Mouse (Mus musculus) brain, embryonic 18.5 days (tissue): ENCODE measurements around the gene Pate2.

Source experiments
- DNase-seq: peaks from one replicate; pipeline ENCODE4 v3.0.0-alpha.2; 2012; ENCODE audit warnings: low read depth, low spot score

Gene Pate2

DNA sequence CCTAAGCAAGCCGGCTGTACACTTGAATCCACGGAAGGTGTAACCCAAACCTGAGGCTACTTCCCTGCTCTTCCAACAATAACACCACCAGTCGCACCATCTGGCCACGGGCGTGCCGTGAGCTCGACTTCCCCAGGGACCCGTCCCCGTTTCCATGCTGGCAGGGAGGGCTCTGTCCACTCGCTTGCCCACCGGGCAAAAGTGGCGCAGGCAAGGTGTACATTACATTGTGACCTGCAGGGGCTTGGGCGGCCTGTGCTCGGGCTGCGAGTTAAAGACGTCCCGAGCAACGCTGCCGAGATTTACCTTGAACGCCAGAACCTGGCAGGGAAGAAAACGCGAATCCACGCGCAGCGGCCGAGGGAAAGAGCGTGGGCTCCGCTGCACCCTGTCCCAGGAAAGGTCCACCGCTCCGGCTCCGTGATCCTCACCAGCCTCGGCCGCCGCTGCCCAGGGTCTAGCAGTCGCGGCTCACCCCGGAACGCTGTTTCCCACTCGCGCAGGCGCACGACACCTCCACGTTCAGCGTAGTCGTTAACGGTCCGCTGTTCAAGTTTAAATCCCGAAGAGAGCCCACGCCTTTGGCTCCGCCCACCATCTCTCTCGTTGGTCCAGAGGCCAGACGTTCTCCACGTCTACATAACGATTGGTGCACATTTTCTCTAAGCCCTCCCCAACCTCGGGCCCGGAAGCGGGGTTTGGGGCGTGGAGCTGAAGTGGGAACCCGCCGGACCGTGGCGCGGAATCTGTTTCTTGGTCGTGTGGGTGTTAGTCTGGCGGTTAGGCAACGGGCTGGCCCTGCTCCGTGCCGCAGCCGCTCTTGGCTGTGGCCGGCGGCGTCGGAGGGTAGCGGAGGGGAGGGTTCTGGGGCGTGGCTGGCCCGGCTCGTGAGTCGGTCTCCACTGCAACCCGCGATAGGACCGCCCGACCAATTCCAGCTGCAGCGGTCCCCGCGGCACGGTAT, at the start of gene Pate2, which contains the start of gene Hyls1:
Gene Pate2, plus strand, starts transcription at position 714 of the 964 bp plus-strand sequence.
Gene Hyls1, minus strand, starts transcription at position 828 of the 964 bp plus-strand sequence.
- peak; percentile 94 for DNase-seq

DNA sequence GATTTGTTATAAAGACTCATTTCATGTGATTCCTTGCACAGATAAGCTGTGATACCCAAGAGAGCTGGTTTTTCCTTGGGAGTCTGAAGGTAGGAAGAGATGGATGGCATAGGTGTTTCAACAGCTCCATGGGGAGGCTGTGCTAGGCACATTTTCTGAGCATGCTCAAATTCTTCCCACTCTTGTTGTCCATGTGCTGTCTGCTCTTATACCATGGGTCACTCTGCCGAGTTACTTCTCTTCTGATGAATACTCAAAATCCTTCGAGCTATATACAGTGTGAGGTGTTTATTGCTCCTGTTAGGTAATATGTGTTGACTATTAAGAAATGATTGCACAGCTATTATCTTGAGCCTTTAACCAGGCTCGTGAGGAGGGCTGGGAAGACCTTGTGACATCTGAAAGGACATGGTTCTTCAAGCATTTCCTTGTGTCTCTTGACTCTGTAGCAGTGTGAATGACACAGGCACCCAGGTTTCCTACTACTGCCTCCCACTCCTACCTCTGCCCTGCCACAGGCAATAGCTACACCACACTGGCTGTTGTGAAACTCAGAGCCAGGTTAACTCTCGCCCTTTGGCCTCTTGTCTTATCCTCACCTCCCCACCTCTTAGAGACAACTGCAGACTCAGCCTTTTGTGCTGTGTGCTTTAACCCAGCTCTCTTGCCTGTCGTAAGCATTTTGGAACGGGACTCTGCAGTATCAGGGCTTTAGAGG, 49.3 kb upstream of the Pate2 start:
- DNase-seq, result no peak

DNA sequence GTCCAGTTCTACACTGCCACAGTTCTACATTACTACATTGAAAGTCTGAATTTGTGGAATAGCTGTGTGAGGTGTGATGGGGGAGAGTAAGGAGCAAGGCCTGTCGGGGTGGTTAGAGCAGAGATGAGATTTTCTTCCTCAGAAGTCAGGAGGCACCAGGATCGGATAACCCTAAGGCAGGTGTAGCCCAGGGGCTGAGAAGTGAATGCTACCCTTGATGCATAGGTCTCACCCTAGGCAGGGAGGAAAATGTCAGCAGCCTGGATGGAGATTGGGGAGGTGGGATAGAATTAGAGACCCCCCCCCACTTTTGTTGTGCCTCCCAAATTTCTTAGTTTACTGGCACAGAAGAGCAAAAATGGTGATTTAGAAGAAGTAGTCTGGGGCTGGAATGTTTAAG, 47.8 kb upstream of the Pate2 start:
- DNase-seq, result no peak

DNA sequence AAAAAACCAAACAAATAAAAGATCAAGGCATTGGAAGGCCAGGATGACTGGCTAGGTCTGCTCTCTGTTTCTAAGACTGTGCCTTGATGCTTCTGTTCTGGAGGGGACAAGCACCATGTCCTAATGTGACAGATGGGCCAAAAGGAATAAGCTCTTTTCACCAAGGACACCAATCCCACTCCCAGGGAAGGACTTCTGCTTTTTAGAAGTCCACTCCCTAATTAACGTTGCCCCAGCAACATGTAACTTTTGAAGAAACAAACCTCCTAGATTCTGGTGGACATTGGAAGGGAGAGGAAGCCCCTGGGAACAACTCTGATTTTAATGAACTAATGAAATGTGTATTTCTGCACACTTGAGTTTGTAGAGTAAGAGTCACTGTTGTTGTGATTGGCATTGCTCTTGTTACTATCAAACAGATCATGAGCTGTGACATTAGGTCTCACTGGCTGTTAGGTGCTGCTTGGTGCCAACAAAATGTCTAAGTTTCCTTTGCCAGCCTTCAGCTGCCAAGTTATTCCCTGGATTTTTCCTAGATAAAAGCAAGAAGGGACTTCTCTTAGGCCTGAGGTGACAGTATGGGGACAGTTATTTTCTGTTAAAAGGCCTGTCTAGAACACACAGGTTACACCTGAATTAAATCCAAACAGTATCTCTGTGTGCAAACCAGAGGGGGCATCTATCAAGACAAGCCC, 47.1 kb upstream of the Pate2 start:
- DNase-seq, result no peak

DNA sequence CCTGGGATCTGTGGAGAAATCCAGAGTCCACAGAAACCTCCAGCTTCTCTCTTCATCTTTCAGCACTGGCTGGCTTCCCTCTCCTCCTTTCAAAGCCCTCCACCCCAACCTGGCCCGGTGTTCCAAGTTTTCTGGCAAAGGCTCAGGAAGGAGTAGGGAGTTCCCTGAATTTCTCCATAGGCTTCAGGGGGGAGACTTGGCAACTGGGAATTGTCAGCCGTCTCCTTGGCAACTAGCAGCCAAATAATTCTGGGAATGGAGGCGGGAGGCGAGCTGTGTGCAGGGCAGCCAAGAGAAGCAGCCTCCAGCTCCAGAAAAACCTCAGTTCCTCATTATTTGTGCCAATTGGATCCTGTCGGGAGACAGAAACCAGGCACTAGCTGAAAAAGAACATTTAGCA, 46.5 kb upstream of the Pate2 start:
- peak; percentile 56 for DNase-seq

DNA sequence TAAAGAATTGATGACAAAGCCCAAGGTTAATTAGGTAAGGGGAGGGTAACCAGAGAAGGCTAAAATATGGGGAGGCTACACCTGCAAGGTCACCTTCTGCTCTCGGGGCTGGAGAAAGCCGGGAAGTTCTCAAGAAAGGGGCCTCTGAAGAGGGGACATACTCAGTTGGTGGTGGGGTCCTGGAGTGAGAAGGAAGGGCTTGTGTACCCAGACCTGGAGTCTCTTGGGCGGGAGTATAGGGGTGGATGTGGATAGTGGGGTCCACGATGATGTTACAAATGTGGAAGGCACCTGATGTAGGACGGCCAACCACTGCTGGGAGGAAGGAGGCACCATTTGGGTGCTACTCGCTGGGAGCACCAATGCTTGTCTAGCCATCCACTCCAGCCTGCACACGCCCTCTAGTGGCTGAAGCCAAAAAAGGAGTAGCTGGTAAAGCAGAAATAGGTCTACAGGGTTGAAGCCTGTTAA, 46.1 kb upstream of the Pate2 start:
- DNase-seq, result peak; percentile 39

DNA sequence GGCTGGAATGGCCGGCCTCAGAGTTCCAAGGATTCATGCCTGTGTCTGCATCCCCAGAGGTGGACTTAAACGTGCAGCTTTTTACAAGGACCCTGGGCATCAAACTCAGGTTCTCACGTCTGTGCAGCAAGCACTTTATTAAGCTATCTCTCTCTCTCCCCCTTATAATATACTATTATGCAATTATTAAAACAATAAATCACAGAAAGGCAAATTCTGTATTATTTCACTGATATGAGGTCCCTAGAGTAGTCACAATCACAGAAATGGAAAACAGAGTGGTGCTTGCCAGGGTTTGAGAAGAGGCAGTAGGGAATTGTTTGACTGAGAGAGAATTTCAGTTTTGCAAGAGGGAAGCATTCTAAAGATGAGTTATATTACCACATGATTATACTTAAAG, 40.9 kb upstream of the Pate2 start:
- DNase-seq, result no peak

DNA sequence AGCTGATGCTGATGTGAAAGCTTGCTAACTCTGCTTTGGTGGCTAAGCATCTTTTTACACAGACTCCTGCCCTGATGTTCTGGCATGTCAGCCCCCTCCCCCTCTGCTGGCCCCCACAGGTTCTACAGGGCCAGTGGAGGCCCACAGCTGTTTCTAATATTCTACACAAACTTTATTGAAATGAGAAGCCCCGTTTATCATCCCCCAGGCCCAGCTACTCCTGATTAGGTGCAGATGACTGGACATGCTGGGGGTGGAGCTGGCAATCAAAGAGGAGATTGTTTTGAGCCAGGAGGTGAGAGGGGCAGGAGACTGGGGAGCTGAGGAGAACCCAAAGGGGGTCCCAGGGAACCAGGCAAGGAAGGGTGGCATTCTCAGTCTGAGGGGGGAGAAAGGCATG, 40.3 kb upstream of the Pate2 start:
- DNase-seq, result no peak

DNA sequence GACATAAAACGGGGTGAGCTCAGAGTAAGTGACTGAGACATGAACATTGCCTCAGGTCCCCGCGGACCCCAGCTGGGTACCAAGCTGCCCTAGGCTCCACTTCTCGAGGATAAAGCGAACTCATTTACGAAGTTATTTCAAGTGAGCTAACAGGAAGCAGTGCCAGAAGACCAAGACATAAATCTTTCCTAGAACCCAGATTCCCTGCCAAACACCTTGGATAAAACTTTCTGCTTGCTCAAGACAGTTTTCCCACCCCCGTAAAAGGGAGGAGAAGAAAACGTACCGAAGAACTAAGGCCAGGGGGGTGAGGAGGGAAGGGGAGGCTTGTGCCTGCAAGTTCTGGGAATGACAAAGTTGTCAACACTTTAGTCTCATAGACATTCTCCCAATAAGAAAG, 36.8 kb upstream of the Pate2 start:
- DNase-seq, result no peak

DNA sequence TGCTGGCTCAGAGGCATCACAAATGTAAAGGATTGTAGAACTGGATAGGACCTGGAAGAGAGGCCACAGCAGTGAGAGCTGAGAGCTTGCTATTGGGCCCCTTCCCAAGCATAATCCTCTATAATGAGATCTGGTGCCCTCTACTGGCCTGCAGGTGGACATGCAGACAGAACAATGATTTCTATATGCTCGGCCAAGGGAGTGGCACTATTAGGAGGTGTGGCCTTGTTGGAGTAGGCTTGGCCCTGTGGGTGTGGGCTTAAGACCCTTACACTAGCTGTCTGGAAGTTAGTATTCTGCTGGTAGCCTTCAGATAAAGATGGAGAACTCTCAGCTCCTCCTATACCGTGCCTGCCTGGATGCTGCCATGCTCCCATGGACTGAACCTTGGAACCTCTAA, 35.0 kb upstream of the Pate2 start:
- DNase-seq, result peak; percentile 26

DNA sequence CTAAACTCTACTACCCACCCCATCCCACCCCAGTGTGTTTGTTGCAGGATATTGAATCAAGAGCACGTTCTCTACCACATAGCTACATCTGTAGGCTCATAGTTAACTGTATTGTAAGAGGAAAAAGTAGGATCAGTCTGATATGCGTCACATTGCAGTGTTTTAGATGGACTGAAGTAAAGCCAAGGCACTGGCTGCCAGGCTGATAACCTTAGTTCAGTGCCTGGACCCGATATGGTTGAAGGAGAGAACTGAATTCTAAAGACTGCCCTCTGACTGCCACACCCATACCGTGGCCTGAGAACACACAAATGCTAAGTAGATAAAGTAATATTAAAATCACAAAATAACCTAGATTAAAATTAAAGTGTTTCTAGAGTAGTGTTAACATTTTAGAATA, 34.2 kb upstream of the Pate2 start:
- DNase-seq, result no peak

DNA sequence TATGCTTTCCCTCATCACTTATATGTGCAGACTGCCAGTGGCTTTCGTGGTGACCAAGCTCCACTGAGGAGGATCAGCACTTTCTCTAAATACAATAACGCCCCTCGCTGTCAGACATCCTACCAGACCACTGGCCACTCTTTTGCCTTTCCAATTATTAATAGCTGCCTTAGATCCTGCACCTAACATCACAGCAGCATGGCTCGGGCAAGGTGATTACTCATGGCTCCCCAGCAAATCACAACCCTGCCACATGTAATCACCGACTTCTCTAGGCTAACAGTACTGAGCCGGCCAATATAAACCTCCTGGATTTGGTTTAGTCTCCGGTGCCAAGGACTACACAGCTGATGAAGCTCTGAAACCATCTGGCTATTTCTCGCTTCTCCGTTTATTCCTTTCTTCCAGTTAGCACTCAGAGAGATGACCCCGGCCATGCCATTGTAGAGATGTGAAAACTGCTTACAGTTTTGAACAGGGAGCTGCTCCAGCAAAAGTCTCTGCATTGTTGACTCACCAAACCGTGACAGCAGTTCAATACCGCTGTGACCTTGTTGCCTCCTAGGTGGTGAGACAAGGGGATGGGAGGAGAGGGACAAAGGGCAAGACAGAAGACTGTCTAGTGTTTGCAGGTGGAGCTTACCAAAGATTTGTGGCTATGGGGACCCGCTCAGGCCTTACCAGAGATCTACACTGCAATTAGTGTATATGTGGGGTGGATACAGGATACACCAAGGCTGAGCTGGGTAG, 30.9 kb upstream of the Pate2 start:
- DNase-seq, result no peak

DNA sequence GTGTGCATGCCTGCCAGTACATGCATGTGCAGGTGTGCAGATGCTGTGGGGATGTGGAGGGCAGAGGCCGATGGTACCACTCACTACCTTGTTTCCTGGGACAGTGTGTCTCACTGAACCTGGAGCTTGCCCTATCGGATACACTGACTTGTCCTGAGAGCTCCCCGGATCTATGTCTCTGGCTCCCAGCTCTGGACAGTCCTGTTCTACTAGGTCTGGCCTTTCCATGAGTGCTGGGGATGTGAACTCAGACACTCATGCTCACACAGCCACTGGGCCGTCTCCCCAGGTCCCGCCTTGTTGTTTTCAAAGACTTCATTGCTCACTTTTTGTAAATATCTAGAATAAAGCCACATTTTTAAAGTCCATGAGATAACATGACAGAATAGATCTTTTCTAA, 29.1 kb upstream of the Pate2 start:
- no peak for DNase-seq

DNA sequence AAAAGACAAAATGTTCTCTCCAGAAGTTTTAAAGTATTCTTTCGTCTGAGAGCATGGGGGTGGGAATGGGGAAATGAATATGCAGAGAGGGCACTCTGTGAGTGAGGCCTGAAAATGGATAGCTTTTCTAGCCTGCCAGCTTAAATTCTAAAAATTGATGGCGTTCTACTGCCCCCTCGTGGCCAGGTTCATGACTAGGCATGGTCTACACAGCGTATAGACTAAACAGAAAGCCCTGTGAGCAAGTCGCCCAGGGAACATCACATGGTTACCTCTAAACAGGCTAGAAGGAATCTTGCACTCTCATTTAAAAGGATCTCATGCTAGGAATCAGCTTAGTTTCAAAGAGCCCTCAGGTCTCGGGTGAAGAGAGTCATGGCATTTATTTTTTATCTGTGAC, 28.6 kb upstream of the Pate2 start:
- DNase-seq, result peak; percentile 36

DNA sequence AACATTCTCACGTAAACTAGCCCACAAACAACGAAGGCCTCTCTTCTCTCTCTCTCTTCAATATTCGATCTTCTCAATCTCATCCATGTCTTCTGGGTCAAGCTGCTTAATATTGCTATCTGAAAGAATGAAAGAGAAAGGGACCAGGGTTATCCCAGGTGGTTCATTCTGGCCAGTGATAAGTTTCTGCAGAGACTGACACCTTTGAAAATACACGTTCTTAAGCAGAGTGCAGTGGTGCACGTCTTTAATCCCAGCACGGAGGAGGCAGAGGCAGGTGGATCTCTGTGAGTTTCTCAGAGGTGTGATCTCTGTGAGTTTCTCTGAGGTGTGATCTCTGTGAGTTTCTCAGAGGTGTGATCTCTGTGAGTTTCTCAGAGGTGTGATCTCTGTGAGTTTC, 28.1 kb upstream of the Pate2 start:
- DNase-seq, result no peak

DNA sequence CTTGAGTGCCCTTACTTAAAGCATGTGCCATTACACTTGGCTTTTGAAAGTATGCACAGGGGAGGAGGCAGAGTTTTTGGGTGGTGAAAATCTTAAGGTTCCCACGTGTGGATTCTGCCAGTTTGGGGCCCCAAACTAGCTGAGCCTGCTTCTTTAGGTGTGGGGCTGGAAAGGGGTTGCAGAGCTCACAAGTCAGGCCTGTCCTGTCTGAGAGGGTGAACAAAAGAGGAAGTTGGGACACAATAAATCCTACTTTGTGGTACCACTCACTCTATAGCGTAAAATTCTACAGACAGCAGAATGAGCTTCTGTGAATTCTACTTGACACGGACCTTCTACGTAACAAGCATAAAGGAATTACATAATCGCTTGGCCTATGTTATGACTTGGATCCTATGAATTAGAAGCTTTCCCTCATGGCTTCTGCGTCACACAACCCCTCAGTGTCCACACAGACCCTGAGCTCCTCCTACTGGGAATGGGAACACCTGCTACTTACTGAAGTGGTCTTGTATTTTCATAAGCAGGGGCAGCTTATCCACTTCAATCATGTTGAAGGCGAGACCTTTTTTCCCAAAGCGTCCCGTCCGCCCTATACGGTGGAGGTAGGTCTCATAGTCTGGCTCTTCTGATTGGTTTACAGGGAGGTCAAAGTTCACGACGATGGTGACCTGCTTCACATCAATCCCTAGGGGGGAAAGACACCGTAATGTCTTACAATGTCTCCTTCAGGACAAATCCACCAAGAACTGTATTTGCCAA, 26.8 kb upstream of the Pate2 start:
- DNase-seq, result no peak

DNA sequence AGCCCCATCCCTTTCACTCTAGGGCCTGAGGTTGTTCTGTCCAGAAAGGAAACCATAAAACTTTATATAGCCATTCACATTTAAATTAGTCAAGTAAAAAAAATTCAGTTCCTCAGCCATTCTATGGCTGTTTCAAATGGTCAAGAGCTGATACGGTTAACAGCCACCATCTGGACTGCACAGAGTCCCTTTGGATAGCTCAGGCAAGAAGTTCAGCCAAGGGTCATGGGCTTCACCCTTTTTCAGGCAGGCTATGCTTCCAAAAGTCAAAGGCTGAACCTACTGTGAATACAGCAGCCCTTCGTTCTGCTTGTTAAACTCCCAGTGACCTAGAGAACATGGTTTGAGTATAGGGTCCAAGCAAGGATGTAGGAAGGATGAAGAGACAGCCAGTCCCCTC, 25.4 kb upstream of the Pate2 start:
- no peak for DNase-seq

DNA sequence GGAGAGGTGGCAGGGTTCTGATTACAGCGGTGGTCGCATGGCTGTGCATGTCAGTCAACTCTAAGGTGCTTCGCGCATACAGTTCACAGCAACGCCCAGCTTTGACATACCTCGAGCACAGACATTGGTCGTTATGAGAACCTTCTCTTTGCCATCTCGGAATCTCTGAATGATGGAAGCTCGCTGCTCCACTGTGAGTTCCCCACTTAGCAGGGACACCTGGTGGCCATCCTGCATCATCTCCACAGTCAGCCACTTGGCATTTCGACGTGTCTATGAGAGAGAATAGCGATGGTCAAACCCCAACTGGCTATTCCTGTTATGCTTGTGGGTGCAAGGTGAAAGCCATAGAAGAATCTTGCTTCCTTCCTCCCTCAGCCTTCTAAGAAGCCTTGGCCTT, 24.4 kb upstream of the Pate2 start:
- DNase-seq, result no peak

DNA sequence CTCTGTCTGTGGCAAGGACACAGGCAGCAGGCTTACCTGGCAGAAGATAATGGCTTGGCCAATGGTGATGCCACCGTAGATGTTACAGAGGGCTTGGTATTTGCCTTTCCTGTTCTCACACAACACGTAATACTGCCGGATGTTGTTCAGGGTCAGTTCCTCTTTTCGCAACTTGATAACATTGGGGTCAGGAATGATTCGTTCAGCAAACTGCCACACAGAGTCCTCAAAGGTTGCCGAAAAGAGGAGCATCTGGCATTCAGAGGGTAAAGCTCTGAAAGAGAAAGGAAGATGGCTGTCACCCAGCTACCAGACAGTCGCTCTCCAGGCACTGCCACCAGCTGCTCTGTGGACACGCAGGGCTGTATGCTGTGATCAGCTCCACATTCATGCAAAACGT, 23.3 kb upstream of the Pate2 start:
- no peak for DNase-seq

DNA sequence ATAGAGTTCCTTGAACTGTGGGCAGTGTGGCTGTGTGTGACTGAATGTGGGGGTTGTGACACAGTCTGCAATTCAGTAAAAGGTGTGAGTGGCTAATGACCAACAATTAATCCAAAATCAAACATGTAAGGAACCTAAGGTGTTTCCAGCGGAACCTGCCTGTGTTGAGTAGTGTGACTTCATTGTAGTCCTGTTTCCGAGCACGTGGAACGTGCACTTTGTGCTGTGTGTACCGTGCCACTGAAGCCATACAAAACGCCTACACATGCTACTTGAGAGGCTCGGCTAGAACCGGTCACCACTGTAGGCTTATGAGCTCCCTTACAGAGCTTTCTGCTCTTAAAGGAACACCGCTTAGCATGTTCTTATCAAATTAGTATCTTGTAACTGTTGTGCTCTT, 21.6 kb upstream of the Pate2 start:
- DNase-seq, result no peak
